Mouse (Mus musculus) heart, postnatal 10 days (tissue): Measurements from ENCODE around the gene Spata31d1b. TPM values are rescaled to one million over a fixed set of nuclear protein-coding genes. Genes with fewer than 3 reads are reported as not detected.
"Not testable (repeated sequence)": the region's sequence is repeated elsewhere in the genome, so short reads cannot be mapped to it uniquely, and the experiment has no call there.

ENCODE experiments used
- DNase-seq, 2 experiments: peaks; one replicate each; pipeline ENCODE4 v3.0.0; 2021
- intact Hi-C: fragments of 180-260 bp; cut with DNase I; formaldehyde crosslinking; loops from one replicate; pipeline ENCODE4 v1.15.1; 2025
- total RNA-seq, 2 experiments: library from RNA; stranded (reverse); gene quantifications; 2 replicates each; pipeline ENCODE4 v1.2.3; 2021

Spata31d1b gene
- total RNA-seq, 2 experiments from 2014 or later, result not detected

GRCm38 (mm10) chr13:59691478-59691877, 20.6 kb upstream of the Spata31d1b start:
- intact Hi-C loops, result no loop called here
- DNase-seq, result no peak

GRCm38 (mm10) chr13:59694008-59694407, 18.1 kb upstream of the Spata31d1b start, which contains the start of gene 4921517D22Rik:
4921517D22Rik (minus strand) TSS chr13:59694108.
- intact Hi-C loops, result no loop called here
- no peak for DNase-seq

- intact Hi-C loops, result no loop called here
- no peak for DNase-seq
Measured at GRCm38 (mm10) chr13:59695781-59696180, 16.3 kb upstream of the Spata31d1b start.

- intact Hi-C loops, result no loop called here
- no peak for DNase-seq
Measured at GRCm38 (mm10) chr13:59699131-59699530, 13.0 kb upstream of the Spata31d1b start.

- intact Hi-C loops, DNase-seq: not testable (repeated sequence)
Measured at GRCm38 (mm10) chr13:59700137-59700536, 11.9 kb upstream of the Spata31d1b start.

GRCm38 (mm10) chr13:59703514-59703913, 8.6 kb upstream of the Spata31d1b start:
- intact Hi-C loops, result no loop called here
- DNase-seq, result no peak

GRCm38 (mm10) chr13:59704562-59704961, 7.5 kb upstream of the Spata31d1b start:
- intact Hi-C loops, result no loop called here

GRCm38 (mm10) chr13:59710230-59710629, 1.9 kb upstream of the Spata31d1b start, which contains the start of gene Spata31d1a:
Spata31d1a (minus strand) TSS chr13:59710330.
- DNase-seq, result no peak
- intact Hi-C loops, result no loop called here

More at GRCm38 (mm10) chr13:59704562-59704961, 7.5 kb upstream of the Spata31d1b start:
- peak; percentile 12 to 20 for DNase-seq

- DNase-seq, result no peak
- intact Hi-C loops, result no loop called here
Measured at GRCm38 (mm10) chr13:59713710-59714109, 1.6 kb downstream of the Spata31d1b start.

- peak; percentile 27 to 36 for DNase-seq
- intact Hi-C loops, result not testable (repeated sequence)
Measured at GRCm38 (mm10) chr13:59718857-59719440, 6.9 kb downstream of the Spata31d1b start.

- DNase-seq, result no peak
- intact Hi-C loops, result no loop called here
Measured at GRCm38 (mm10) chr13:59719475-59719874, 7.4 kb downstream of the Spata31d1b start.

- DNase-seq, result not testable (repeated sequence)
- intact Hi-C loops, result loop anchor here (5.0 kb wide), 1 partner anchor 75 kb away; no protein-coding TSS in a partner anchor
Measured at GRCm38 (mm10) chr13:59722089-59722488, 10.0 kb downstream of the Spata31d1b start.

- intact Hi-C loops, result loop anchor here (5.0 kb wide), 3 partner anchors 99 to 1089 kb away; no protein-coding TSS in a partner anchor
- DNase-seq, result no peak
Measured at GRCm38 (mm10) chr13:59726139-59726867, 14.2 kb downstream of the Spata31d1b start.

- DNase-seq, result peak; percentile 89 to 92
- intact Hi-C loops, result loop anchor here (2.0 to 5.0 kb wide), 4 partner anchors 101 to 1091 kb away; no protein-coding TSS in a partner anchor
Measured at GRCm38 (mm10) chr13:59728378-59729093, 16.5 kb downstream of the Spata31d1b start.

- no peak for DNase-seq
- intact Hi-C loops, result no loop called here
Measured at GRCm38 (mm10) chr13:59731652-59732051, 19.6 kb downstream of the Spata31d1b start, which contains the start of gene Spata31d1d. Spata31d1d (minus strand) TSS chr13:59731752.

GRCm38 (mm10) chr13:59733936-59734335, 21.9 kb downstream of the Spata31d1b start:
- DNase-seq, result no peak
- intact Hi-C loops, result no loop called here

- DNase-seq, intact Hi-C loops: not testable (repeated sequence)
Measured at GRCm38 (mm10) chr13:59734347-59734746, 22.3 kb downstream of the Spata31d1b start.

GRCm38 (mm10) chr13:59735190-59735589, 23.1 kb downstream of the Spata31d1b start:
- intact Hi-C loops, result no loop called here

GRCm38 (mm10) chr13:59738455-59738854, 26.4 kb downstream of the Spata31d1b start:
- intact Hi-C loops, result no loop called here

More at GRCm38 (mm10) chr13:59735190-59735589, 23.1 kb downstream of the Spata31d1b start:
- no peak for DNase-seq

GRCm38 (mm10) chr13:59739397-59739796, 27.3 kb downstream of the Spata31d1b start:
- intact Hi-C loops, result no loop called here
- no peak for DNase-seq

More at GRCm38 (mm10) chr13:59738455-59738854, 26.4 kb downstream of the Spata31d1b start:
- no peak for DNase-seq

GRCm38 (mm10) chr13:59741096-59741495, 29.0 kb downstream of the Spata31d1b start:
- DNase-seq, result peak; percentile 59 to 69
- intact Hi-C loops, result no loop called here
